Mouse (Mus musculus) right cerebral cortex, adult 2 months (tissue): ENCODE data around the gene Gm8453.
"Not testable (repeated sequence)": the region's sequence is repeated elsewhere in the genome, so short reads cannot be mapped to it uniquely, and the experiment has no call there.

Experiments used
- DNase-seq, 2 experiments: peaks; one replicate each; pipeline ENCODE4 v3.0.0; 2021 to 2022; ENCODE audit warnings: low spot score in 2 of 2

The Gm8453 gene

GRCm38 (mm10) chr7:22229384-22229783 lies at the start of gene Gm8453:
Gene Gm8453, minus strand, starts transcription at chr7:22229484.
- not testable (repeated sequence) for DNase-seq

- not testable (repeated sequence) for DNase-seq
These were observed 28.1 kb downstream of the Gm8453 start, which contains the start of gene Gm8653 for GRCm38 (mm10) chr7:22201164-22201563. Gene Gm8653, minus strand, starts transcription at chr7:22201264.

- not testable (repeated sequence) for DNase-seq
These were observed 40.2 kb downstream of the Gm8453 start, which contains the start of gene Vmn1r143 for GRCm38 (mm10) chr7:22189077-22189476. Gene Vmn1r143, plus strand, starts transcription at chr7:22189377.
